Mouse (Mus musculus): ENCODE data around the gene Car3.
A peak's percentile ranks its signal among the peaks of the same experiment; 100 is the strongest.
"Not testable (repeated sequence)": the region's sequence is repeated elsewhere in the genome, so short reads cannot be mapped to it uniquely, and the experiment has no call there.

Gene Car3

GRCm38 (mm10) chr3:14863022-14863711 is at the start of gene Car3:
Gene Car3 (plus strand): TSS chr3:14863512.
- no peak for DNase-seq (ENCODE audit: low read depth in 2 of 2, low spot score in 2 of 2)

GRCm38 (mm10) chr3:14815396-14815795 is 47.9 kb upstream of the Car3 start:
- not testable (repeated sequence) for DNase-seq (ENCODE audit: low read depth in 2 of 2, low spot score in 2 of 2)

DNA sequence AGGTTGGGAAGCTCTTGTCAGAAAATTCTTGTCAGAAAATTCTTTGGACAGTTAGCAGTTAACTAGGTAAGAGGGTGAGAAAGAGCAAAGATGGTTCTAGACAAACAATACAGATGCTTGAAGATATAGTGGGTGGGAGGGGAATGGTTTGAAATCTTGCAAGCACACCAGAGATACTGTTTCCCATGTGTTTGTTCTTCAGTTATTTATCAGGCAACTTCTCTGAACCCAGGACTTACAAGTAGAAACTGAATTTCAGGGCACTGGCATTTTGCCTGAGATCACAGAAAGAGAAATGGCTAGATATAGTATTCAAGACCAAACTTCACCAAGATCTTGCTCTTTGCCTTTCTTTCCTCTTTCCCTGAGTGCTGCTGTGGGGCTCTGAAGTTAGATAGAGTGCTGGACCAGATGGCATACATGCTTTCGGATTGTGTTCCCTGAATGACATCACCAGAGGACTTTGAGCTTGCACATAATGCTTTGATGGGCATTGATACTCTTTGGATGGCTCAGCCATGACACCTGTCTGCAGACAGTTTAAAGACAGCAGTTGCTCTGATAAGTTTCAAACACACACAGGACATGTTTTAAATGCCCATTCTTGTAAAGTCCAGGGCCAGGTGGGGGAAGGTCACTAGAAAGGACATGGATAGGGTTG is 43.3 kb upstream of the Car3 start:
- no peak for DNase-seq (ENCODE audit: low read depth in 2 of 2, low spot score in 2 of 2)

GRCm38 (mm10) chr3:14828896-14829295 is 34.4 kb upstream of the Car3 start:
- no peak for DNase-seq (ENCODE audit: low read depth in 2 of 2, low spot score in 2 of 2)

GRCm38 (mm10) chr3:14831219-14831835 is 32.0 kb upstream of the Car3 start:
- DNase-seq (ENCODE audit: low read depth in 2 of 2, low spot score in 2 of 2), result no peak

DNA sequence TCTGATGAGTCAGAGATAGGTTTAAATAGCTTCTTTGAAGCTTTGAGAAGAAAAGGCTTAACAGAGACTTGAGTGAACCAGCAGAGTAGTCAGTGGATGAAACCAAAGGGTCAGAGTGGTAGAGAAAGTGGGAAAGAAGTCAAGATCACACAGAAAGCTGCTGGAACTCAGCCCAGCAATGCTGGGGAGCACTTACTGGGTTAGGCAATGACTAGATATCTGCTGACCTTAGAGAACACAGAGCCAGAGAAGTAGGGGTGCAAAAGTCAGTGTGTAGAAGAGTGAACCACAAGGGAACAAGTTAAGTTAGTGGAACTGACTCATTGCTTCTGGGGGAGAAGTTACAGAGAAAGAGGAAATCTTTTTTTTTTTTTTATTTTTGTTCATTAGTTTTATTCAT is 30.5 kb upstream of the Car3 start:
- DNase-seq (ENCODE audit: low read depth in 2 of 2, low spot score in 2 of 2), result no peak

GRCm38 (mm10) chr3:14838936-14839335 is 24.4 kb upstream of the Car3 start:
- DNase-seq (ENCODE audit: low read depth in 2 of 2, low spot score in 2 of 2), result no peak

- no peak for DNase-seq (ENCODE audit: low read depth in 2 of 2, low spot score in 2 of 2)
Measured at GRCm38 (mm10) chr3:14839466-14840118, 23.7 kb upstream of the Car3 start.

DNA sequence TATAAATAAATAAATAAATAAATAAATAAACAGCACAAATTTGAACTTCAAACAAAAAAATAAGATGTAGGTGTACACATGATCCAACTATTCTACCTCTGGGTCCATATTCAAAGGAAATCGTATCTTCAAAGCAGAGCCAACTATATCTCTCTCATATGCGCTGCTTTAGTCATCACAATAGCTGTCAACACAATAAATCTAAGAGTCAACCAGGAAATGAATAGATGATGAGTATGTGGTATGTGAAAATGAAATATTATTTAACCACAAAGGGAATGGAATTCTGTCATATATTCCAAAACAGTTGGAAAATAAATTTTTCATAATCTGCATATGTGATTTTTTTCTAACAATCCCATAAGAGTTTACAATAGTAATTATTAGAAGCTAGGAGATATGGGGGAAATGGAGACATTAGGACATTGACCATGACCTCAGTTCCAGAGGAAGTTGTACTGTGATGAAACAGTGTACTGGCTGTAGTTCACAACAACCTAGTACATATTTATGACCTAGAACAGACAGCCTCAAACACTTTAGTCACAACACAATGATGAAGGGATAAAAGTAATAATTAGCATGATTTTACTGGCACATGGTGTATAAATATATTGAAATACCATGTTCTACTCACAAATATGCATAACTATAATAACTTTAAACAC is 14.6 kb upstream of the Car3 start:
- no peak for DNase-seq (ENCODE audit: low read depth in 2 of 2, low spot score in 2 of 2)

GRCm38 (mm10) chr3:14853966-14854365 is 9.3 kb upstream of the Car3 start:
- DNase-seq (ENCODE audit: low read depth in 2 of 2, low spot score in 2 of 2), result no peak

- no peak for DNase-seq (ENCODE audit: low read depth in 2 of 2, low spot score in 2 of 2)
Measured at GRCm38 (mm10) chr3:14854446-14854845, 8.9 kb upstream of the Car3 start.

GRCm38 (mm10) chr3:14857874-14858273 is 5.4 kb upstream of the Car3 start:
- no peak for DNase-seq (ENCODE audit: low read depth in 2 of 2, low spot score in 2 of 2)

GRCm38 (mm10) chr3:14860291-14860690 is 3.0 kb upstream of the Car3 start:
- DNase-seq (ENCODE audit: low read depth in 2 of 2, low spot score in 2 of 2), result no peak

GRCm38 (mm10) chr3:14861165-14861564 is 2.1 kb upstream of the Car3 start:
- no peak for DNase-seq (ENCODE audit: low read depth in 2 of 2, low spot score in 2 of 2)

DNA sequence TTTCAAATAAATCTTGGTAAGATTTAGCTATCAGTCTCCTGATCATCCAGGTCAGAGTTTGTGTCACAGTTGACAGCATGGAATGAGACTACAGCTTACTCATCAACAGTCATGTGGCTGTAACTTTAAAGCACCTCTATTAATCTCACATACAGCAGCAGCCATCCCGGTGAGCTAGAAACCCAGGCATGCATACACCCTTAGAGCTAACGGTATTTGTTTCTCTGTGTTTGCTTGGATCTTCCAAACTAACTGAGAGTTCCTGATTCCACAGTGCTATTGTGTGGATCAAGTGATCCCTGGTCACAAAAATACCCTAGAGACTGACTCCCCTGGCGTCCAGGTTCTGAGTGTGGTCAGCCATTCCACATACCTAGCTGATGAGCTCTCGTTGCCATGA is 1.5 kb upstream of the Car3 start:
- DNase-seq (ENCODE audit: low read depth in 2 of 2, low spot score in 2 of 2), result no peak

GRCm38 (mm10) chr3:14862654-14863021 is 674 bp upstream of the Car3 start:
- no peak for DNase-seq (ENCODE audit: low read depth in 2 of 2, low spot score in 2 of 2)

DNA sequence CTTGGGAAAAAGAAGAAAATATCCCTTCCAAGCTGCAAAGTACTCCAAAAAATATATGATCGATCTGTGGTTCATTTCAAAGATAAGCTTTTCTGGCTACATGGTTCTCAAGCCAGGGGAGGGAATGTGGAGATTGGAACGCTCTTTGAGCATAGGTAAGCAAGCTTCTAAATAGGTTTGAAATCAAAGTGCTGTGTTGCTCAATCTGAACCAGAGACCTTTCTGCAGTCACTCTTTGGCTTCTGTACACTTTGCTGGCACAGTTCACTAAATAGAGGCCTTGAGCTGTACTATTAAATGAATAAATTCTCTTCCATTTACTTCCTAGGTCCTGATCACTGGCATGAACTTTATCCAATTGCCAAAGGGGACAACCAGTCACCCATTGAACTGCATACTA is 610 bp downstream of the Car3 start:
- DNase-seq (ENCODE audit: low read depth in 2 of 2, low spot score in 2 of 2), result no peak

DNA sequence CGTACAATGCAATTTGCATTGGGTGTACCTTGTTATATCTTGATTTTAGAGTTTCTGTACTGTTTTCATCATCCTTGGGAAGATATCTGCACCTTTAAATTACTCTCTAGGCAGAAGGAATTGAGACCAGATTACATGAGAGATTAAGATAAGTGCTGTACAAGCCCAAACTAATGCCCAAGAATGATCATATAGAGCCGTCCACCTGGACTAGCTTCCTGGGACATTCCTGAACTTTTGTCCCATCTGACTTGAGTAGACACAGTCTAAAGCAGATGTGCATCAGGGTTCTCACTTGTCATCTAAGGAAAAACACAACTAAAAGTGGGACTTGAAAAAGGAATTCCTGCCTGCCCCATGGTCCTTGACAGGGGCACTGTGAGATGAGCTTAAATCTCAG is 2.6 kb downstream of the Car3 start:
- no peak for DNase-seq (ENCODE audit: low read depth in 2 of 2, low spot score in 2 of 2)

- DNase-seq (ENCODE audit: low read depth in 2 of 2, low spot score in 2 of 2), result peak; percentile 72 to 78
Measured at GRCm38 (mm10) chr3:14869779-14870178, 6.5 kb downstream of the Car3 start.

- no peak for DNase-seq (ENCODE audit: low read depth in 2 of 2, low spot score in 2 of 2)
Measured at GRCm38 (mm10) chr3:14870528-14870927, 7.2 kb downstream of the Car3 start.

GRCm38 (mm10) chr3:14871386-14871785 is 8.1 kb downstream of the Car3 start:
- DNase-seq (ENCODE audit: low read depth in 2 of 2, low spot score in 2 of 2), result no peak

Data from CD8-positive naive resting alpha-beta T cell, adult 2 months (primary cell).